Mouse (Mus musculus) C2C12 (cell line): Measurements from ENCODE around the gene Vstm2a.

Experiments
- CEBPB ChIP-seq: IDR thresholded peaks from one replicate; pipeline ENCODE4 v1.6.1; 2011; ENCODE audit warnings: low read depth, mild to moderate bottlenecking, control low read depth, moderate library complexity
- CTCF ChIP-seq: IDR thresholded peaks from one replicate; pipeline ENCODE4 v1.5.1; 2011; ENCODE audit not compliant: control insufficient read depth, insufficient read depth, insufficient read length
- MYOD1 ChIP-seq: IDR thresholded peaks from one replicate; pipeline ENCODE4 v1.6.1; 2011; ENCODE audit warnings: low read depth; ENCODE audit not compliant: control insufficient read depth, insufficient read length
- USF1 ChIP-seq: IDR thresholded peaks from one replicate; pipeline ENCODE4 v1.6.1; 2011; ENCODE audit warnings: low read depth, mild to moderate bottlenecking, control low read depth, moderate library complexity

GRCm38 (mm10) chr11:16257011-16257410 is 513 bp upstream of the Vstm2a start:
- TF ChIP-seq CTCF (no peak), MYOD1 (no peak), CEBPB (no peak), USF1 (no peak)
